Mouse (Mus musculus) bone marrow macrophage, adult 2 months (primary cell): ENCODE measurements at regions not wholly inside any gene's neighbourhood (a gene's known extent, or its start where the extent isn't known, plus 50 kb on each side); places are given as distances from the start of the nearest gene placed in this dataset.

Source experiments
- CTCF ChIP-seq: IDR thresholded peaks from 2 replicates; pipeline ENCODE4 v1.5.1; 2012; ENCODE audit warnings: low read depth, mild to moderate bottlenecking, low read length, moderate library complexity
- POLR2A ChIP-seq: IDR thresholded peaks from 2 replicates; pipeline ENCODE4 v1.6.1; 2012; ENCODE audit warnings: mild to moderate bottlenecking, low read depth, low read length, borderline replicate concordance

GRCm38 (mm10) chr16:24050856-24051640 lies 62.4 kb upstream of the Bcl6 start:
- no peak for TF ChIP-seq CTCF
- TF ChIP-seq POLR2A: no peak
